Mouse (Mus musculus) neural tube, embryonic 15.5 days (tissue): Measurements from ENCODE around the gene Retreg3. TPM values are rescaled to one million over a fixed set of nuclear protein-coding genes. Genes with fewer than 3 reads are reported as not detected.

Experiments used
- microRNA-seq: library from miRNA; unstranded; fragments of <30 nt; microRNA quantifications from one replicate; pipeline ENCODE4, GENCODE M21; 2017
- polyA plus RNA-seq: library from polyadenylated mRNA; unstranded; fragments of >200 nt; fragmentation: Nextera tagmentation; extraction: Ambion mirVana; gene quantifications from 2 replicates; pipeline ENCODE4 v1.2.1, GENCODE M21; 2015

The Retreg3 gene
- polyA plus RNA-seq, 1 experiment from 2014 or later = 26.0 TPM

Small RNA genes within 50 kb of the gene (microRNA-seq; reads per million reads assigned to microRNA genes)
- gene Gm27626 = not detected

Other genes with a start within 250 kb of the Retreg3 start
- gene Stat3, start 180.4 kb downstream of the Retreg3 start, polyA plus RNA-seq = 57.9 and 66.9 TPM in 2 replicates
- 45.6 and 73.4 TPM in 2 replicates for gene Cavin1, start 149.0 kb downstream of the Retreg3 start, polyA plus RNA-seq
- gene Atp6v0a1, start 110.4 kb downstream of the Retreg3 start, polyA plus RNA-seq = 150 and 167 TPM in 2 replicates
- gene Naglu, start 49.9 kb downstream of the Retreg3 start, polyA plus RNA-seq = 11.7 and 12.4 TPM in 2 replicates
- 0.22 and 0.29 TPM in 2 replicates for gene Hsd17b1, start 41.5 kb downstream of the Retreg3 start, polyA plus RNA-seq
- 37.5 and 39.6 TPM in 2 replicates for gene Coasy, start 37.3 kb downstream of the Retreg3 start, polyA plus RNA-seq
- 94.2 and 96.6 TPM in 2 replicates for gene Mlx, start 32.6 kb downstream of the Retreg3 start, polyA plus RNA-seq
- gene Psmc3ip, start 24.5 kb downstream of the Retreg3 start, polyA plus RNA-seq = 17.7 and 22.4 TPM in 2 replicates
- gene Tubg1, start within 50 bp of the Retreg3 start, polyA plus RNA-seq = 68.4 and 73.7 TPM in 2 replicates
- gene Tubg2, start 36.0 kb upstream of the Retreg3 start, polyA plus RNA-seq = 49.9 and 60.7 TPM in 2 replicates
- 11.2 and 12.3 TPM in 2 replicates for gene Cntnap1, start 50.6 kb upstream of the Retreg3 start, polyA plus RNA-seq
- gene Plekhh3, start 51.5 kb upstream of the Retreg3 start, polyA plus RNA-seq = 9.2 and 9.5 TPM in 2 replicates
- 0.51 and 0.70 TPM in 2 replicates for gene Ccr10, start 55.5 kb upstream of the Retreg3 start, polyA plus RNA-seq
- 25.4 and 26.1 TPM in 2 replicates for gene Ezh1, start 106.6 kb upstream of the Retreg3 start, polyA plus RNA-seq
- gene Ramp2, start 126.1 kb upstream of the Retreg3 start, polyA plus RNA-seq = 105 and 107 TPM in 2 replicates
- 123 and 128 TPM in 2 replicates for gene Vps25, start 133.8 kb upstream of the Retreg3 start, polyA plus RNA-seq
- 5.1 and 7.0 TPM in 2 replicates for gene Wnk4, start 140.7 kb upstream of the Retreg3 start, polyA plus RNA-seq
- gene Cntd1, start 159.1 kb upstream of the Retreg3 start, polyA plus RNA-seq = 0.77 and 0.80 TPM in 2 replicates
- 213 and 237 TPM in 2 replicates for gene Coa3, start 159.2 kb upstream of the Retreg3 start, polyA plus RNA-seq
- gene Becn1, start 182.4 kb upstream of the Retreg3 start, polyA plus RNA-seq = 172 and 175 TPM in 2 replicates
- 108 and 123 TPM in 2 replicates for gene Psme3, start 196.3 kb upstream of the Retreg3 start, polyA plus RNA-seq
- 1.5 and 1.7 TPM in 2 replicates for gene Aoc2, start 205.2 kb upstream of the Retreg3 start, polyA plus RNA-seq
- 0.20 and 0.38 TPM in 2 replicates for gene Aoc3, start 210.7 kb upstream of the Retreg3 start, polyA plus RNA-seq
- not detected in 2 replicates for gene G6pc, start 247.7 kb upstream of the Retreg3 start, polyA plus RNA-seq